ENCODE assay signal across 10 mouse cellular contexts in the genomic region with DNA sequence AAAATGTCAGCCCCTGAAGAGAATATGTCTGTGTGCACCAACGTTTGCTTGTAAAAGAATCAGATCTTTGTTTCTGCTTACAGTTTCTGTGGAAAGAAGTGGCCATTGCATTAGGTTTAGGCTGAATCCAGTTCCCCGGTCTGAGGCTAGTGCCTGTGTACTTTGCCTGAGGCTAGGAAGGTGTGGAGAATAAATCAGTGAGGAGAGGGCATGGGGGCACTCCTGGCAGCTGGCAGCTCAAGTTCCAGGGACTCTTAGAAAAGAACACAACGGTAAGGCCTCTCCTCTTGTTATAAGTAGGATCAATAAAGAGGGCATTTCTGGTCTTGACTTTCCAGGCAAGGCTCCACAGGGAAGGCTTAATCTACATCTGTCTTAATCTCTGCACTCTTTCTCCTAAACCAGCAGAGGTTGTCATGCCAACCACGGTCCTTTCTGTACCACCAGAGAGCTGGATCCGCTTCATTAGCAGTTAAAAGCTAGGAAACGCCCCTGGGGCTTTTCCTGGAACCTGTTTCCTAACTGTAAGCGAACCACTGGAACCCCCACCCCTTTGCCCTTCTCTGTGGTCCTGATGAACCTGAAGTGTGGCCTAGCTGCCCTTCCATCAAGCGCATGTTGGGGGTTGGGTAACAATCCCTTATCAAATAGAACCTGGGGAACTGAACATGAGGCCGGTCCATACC. TPM values are rescaled to one million over a fixed set of nuclear protein-coding genes. Genes with fewer than 3 reads are reported as not detected.
DNase-seq lines count a peak whose midpoint lies in the region; ATAC-seq and TF ChIP-seq lines count a peak whose summit lies in the region.
"Had no signal": no experiment of that assay in that cellular context is flagged by ENCODE, and none has a peak within 500 bp of the region (broad histone marks: within the 10 kb centered on the region; RNA-seq: fewer than 3 reads in every experiment).

No protein-coding gene starts in this region.

- no peak overlapping the region for H3K9ac ChIP-seq in embryonic facial prominence, embryonic 11.5 days (replicated peaks; ENCODE audit: low read length)
- H3K9ac ChIP-seq in hindbrain, embryonic 16.5 days (ENCODE audit: low read depth, low read length): no peak overlapping the region
- no peak overlapping the region for H3K9ac ChIP-seq in midbrain, postnatal 0 days (replicated peaks; ENCODE audit: low read length, poor library complexity, severe bottlenecking)

- peak; percentile 26 to 49 for DNase-seq in kidney, postnatal 4 days
- no peak for DNase-seq in kidney, adult 18-20 months
- peak; percentile 59 for DNase-seq in embryonic facial prominence, embryonic 11.5 days (ENCODE audit: low spot score)
- DNase-seq in midbrain, postnatal 0 days (ENCODE audit: low spot score): peak; percentile 73
- no peak for DNase-seq in gastrocnemius, postnatal 4 days (ENCODE audit: low spot score in 2 of 2)
- no peak for DNase-seq in left cerebral cortex, adult 11 months (ENCODE audit: low spot score)
- no peak for DNase-seq in B cell, adult 2 months
- DNase-seq: gastrocnemius, postnatal 14 days; left cerebral cortex, postnatal 4 days had no signal

- no peaks in the 10 kb centered on the region for H3K36me3 ChIP-seq in embryonic facial prominence, embryonic 11.5 days (replicated peaks; ENCODE audit: control insufficient read depth, insufficient read depth, low read depth, low read length)
- no peaks in the 10 kb centered on the region for H3K36me3 ChIP-seq in hindbrain, embryonic 16.5 days (ENCODE audit: control insufficient read depth, insufficient read depth, low read length)
- H3K36me3 ChIP-seq in midbrain, postnatal 0 days (ENCODE audit: insufficient read depth, low read length): no peaks in the 10 kb centered on the region

- no peaks in the 10 kb centered on the region for H3K4me1 ChIP-seq in embryonic facial prominence, embryonic 11.5 days (ENCODE audit: control insufficient read depth, insufficient read depth, low read length)
- H3K4me1 ChIP-seq in hindbrain, embryonic 16.5 days (ENCODE audit: control insufficient read depth, insufficient read depth, low read depth, low read length): peaks cover 5% of the 10 kb centered on the region
- H3K4me1 ChIP-seq in midbrain, postnatal 0 days (ENCODE audit: insufficient read depth, low read length): peaks cover 6% of the 10 kb centered on the region

- TF ChIP-seq CTCF in midbrain, postnatal 0 days (IDR thresholded peaks at IDR 0.05): no peak

- no peak overlapping the region for H3K4me2 ChIP-seq in embryonic facial prominence, embryonic 11.5 days (ENCODE audit: low read depth, low read length)
- H3K4me2 ChIP-seq in hindbrain, embryonic 16.5 days (ENCODE audit: low read length): no peak overlapping the region
- no peak overlapping the region for H3K4me2 ChIP-seq in midbrain, postnatal 0 days (ENCODE audit: low read depth, low read length, poor library complexity, severe bottlenecking)

- no peak; the same call in 1 of the 2 replicates for ATAC-seq in embryonic facial prominence, embryonic 11.5 days (replicated peaks; ENCODE audit: insufficient number of reproducible peaks, low FRiP score, low TSS enrichment, low read depth)
- peak; percentile 79 for ATAC-seq in hindbrain, embryonic 16.5 days
- peak; percentile 68 for ATAC-seq in midbrain, postnatal 0 days (ENCODE audit: low FRiP score)

- H3K9me3 ChIP-seq in embryonic facial prominence, embryonic 11.5 days (replicated peaks; ENCODE audit: control insufficient read depth, low read length): no peaks in the 10 kb centered on the region
- no peaks in the 10 kb centered on the region for H3K9me3 ChIP-seq in hindbrain, embryonic 16.5 days (ENCODE audit: control insufficient read depth, low read length)
- no peaks in the 10 kb centered on the region for H3K9me3 ChIP-seq in midbrain, postnatal 0 days (ENCODE audit: low read length)

- H3K27ac ChIP-seq in embryonic facial prominence, embryonic 11.5 days (replicated peaks; ENCODE audit: low read depth, low read length): no peak overlapping the region
- peak overlapping the region; percentile 55 for H3K27ac ChIP-seq in hindbrain, embryonic 16.5 days (ENCODE audit: low read depth, low read length)
- peak overlapping the region; percentile 18 for H3K27ac ChIP-seq in midbrain, postnatal 0 days (ENCODE audit: low read depth, low read length)

- no peak overlapping the region for H3K4me3 ChIP-seq in embryonic facial prominence, embryonic 11.5 days (ENCODE audit: low read depth, low read length)
- no peak overlapping the region for H3K4me3 ChIP-seq in hindbrain, embryonic 16.5 days (ENCODE audit: low read length)
- H3K4me3 ChIP-seq in midbrain, postnatal 0 days (ENCODE audit: low read depth, low read length): no peak overlapping the region

- H3K27me3 ChIP-seq in embryonic facial prominence, embryonic 11.5 days (ENCODE audit: control insufficient read depth, insufficient read depth, low read length): no peaks in the 10 kb centered on the region
- no peaks in the 10 kb centered on the region for H3K27me3 ChIP-seq in hindbrain, embryonic 16.5 days (replicated peaks; ENCODE audit: control insufficient read depth, insufficient read depth, low read length)
- H3K27me3 ChIP-seq in midbrain, postnatal 0 days (ENCODE audit: insufficient read depth, low read length): no peaks in the 10 kb centered on the region

- 30% methylated on average over 9 of the region's 9 CpGs for WGBS in embryonic facial prominence, embryonic 11.5 days
- 23% methylated on average over 9 of the region's 9 CpGs for WGBS in hindbrain, embryonic 16.5 days
- WGBS in midbrain, postnatal 0 days: 17% methylated on average over 9 of the region's 9 CpGs

RNA-seq across cellular contexts. Expression of gene Dapp1, which starts 4.3 kb away (rescaled TPM):
- polyA plus RNA-seq in embryonic facial prominence, embryonic 11.5 days (2014; fragmentation: Nextera tagmentation; extraction: Ambion mirVana): 4.2 and 4.6 TPM in 2 replicates
- 3.0 and 3.1 TPM in 2 replicates for polyA plus RNA-seq in hindbrain, embryonic 16.5 days (2015; fragmentation: Nextera tagmentation; extraction: Ambion mirVana)
- 2.3 and 4.0 TPM in 2 replicates for total RNA-seq in midbrain, postnatal 0 days (2014; rRNA removed)
- 1.3 and 1.9 TPM in 2 replicates for polyA plus RNA-seq in midbrain, postnatal 0 days (2015; fragmentation: Nextera tagmentation; extraction: Ambion mirVana)
- 1 to 10 TPM; 2.6 to 3.4 TPM for total RNA-seq in gastrocnemius, postnatal 4 days (2021)

RNA-seq across cellular contexts. Expression of gene Lamtor3, which starts 58.8 kb away (rescaled TPM):
- 114 and 117 TPM in 2 replicates for polyA plus RNA-seq in embryonic facial prominence, embryonic 11.5 days (2014; fragmentation: Nextera tagmentation; extraction: Ambion mirVana)
- 132 and 135 TPM in 2 replicates for polyA plus RNA-seq in hindbrain, embryonic 16.5 days (2015; fragmentation: Nextera tagmentation; extraction: Ambion mirVana)
- 87.1 and 97.7 TPM in 2 replicates for total RNA-seq in midbrain, postnatal 0 days (2014; rRNA removed)
- 113 and 122 TPM in 2 replicates for polyA plus RNA-seq in midbrain, postnatal 0 days (2015; fragmentation: Nextera tagmentation; extraction: Ambion mirVana)
- 10 to 100 TPM; 55.8 to 59.8 TPM for total RNA-seq in gastrocnemius, postnatal 4 days (2021)

Comparison
In these comparisons a context has a peak if more than half of its experiments do, and no peak if none do; other contexts are left out.
1. DNase-seq: peak in kidney, postnatal 4 days (2 of 2), embryonic facial prominence, embryonic 11.5 days (single experiment) and midbrain, postnatal 0 days (single experiment); none in kidney, adult 18-20 months (single experiment), gastrocnemius, postnatal 4 days (0 of 2), left cerebral cortex, adult 11 months (single experiment) and B cell, adult 2 months (0 of 2).